Mouse (Mus musculus) limb, embryonic 10.5 days (tissue): ENCODE measurements at regions not wholly inside any gene's neighbourhood (a gene's known extent, or its start where the extent isn't known, plus 50 kb on each side); places are given as distances from the start of the nearest gene placed in this dataset.

ENCODE experiments used
- DNase-seq: peaks from one replicate; pipeline ENCODE4 v3.0.0-alpha.2; 2017; ENCODE audit warnings: low spot score
- H3K27ac ChIP-seq: fragments of 300-500 bp; sonication (generic); 2 replicates; pipeline ENCODE4 v1.5.1; 2016; ENCODE audit warnings: mild to moderate bottlenecking
- H3K27me3 ChIP-seq: fragments of 300-500 bp; sonication (generic); 2 replicates; pipeline ENCODE4 v1.6.1; 2016; ENCODE audit warnings: low read depth, mild to moderate bottlenecking; ENCODE audit not compliant: poor library complexity, severe bottlenecking
- H3K36me3 ChIP-seq: fragments of 300-500 bp; sonication (generic); 2 replicates; pipeline ENCODE4 v1.6.1; 2016; ENCODE audit warnings: mild to moderate bottlenecking, moderate library complexity
- H3K4me1 ChIP-seq: fragments of 300-500 bp; sonication (generic); 2 replicates; pipeline ENCODE4 v1.6.1; 2016
- H3K4me3 ChIP-seq: fragments of 300-500 bp; sonication (generic); 2 replicates; pipeline ENCODE4 v1.5.1; 2016; ENCODE audit warnings: mild to moderate bottlenecking, moderate library complexity
- H3K9me3 ChIP-seq: fragments of 300-500 bp; sonication (generic); replicated peaks from 2 replicates; pipeline ENCODE4 v1.6.1; 2016; ENCODE audit warnings: mild to moderate bottlenecking
- WGBS: fragments of 180-500 bp; shearing (Covaris S2); methylation state at CpG from one replicate; pipeline ENCODE4 v1.1.7; 2016; 5-methylcytosine and 5-hydroxymethylcytosine counted together

- Histone ChIP-seq H3K4me3 (no peak overlapping the region), H3K27me3 (no peaks in the 10 kb centered on the region), H3K4me1 (no peaks in the 10 kb centered on the region), H3K27ac (no peak overlapping the region), H3K36me3 (no peaks in the 10 kb centered on the region), H3K9me3 (no peaks in the 10 kb centered on the region)
- no peak for DNase-seq
- 77% methylated on average over 4 of the region's 4 CpGs for WGBS
Measured at GRCm38 (mm10) chr9:98791709-98792108, 50.6 kb upstream of the Prr23a1 start.

DNA sequence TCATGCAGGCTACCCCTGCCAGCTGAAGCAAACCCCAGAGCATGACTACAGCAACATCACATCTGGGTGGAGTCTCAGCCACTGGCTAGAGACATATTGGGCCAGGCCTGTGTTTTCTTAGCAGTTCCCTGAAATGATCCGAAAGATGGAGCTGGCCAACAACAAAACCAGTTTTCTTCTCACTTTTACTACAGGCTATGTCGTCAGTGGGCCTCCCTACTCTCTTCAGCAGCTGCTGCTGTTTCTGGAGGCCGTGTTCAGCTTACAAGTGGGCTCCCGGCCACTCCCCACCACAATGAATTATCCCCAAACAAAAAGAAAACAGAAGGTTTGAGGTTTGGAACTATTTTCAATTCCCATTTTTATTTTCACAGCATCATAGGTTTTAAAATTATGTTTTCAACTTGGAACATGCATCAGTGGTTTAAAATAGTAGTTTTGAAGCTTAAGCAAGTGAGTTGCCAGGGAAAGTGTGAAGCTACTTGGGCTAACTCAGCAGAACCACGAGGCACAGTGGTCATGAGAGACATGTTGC is 68.6 kb upstream of the Prr23a1 start:
- WGBS, result 82% methylated on average over 5 of the region's 5 CpGs
- Histone ChIP-seq H3K9me3 (no peaks in the 10 kb centered on the region), H3K36me3 (no peaks in the 10 kb centered on the region), H3K4me1 (no peaks in the 10 kb centered on the region), H3K27ac (no peak overlapping the region), H3K27me3 (no peaks in the 10 kb centered on the region), H3K4me3 (no peak overlapping the region)
- peak; percentile 26 for DNase-seq

GRCm38 (mm10) chr9:98773212-98773611 is 69.1 kb upstream of the Prr23a1 start:
- H3K4me1 ChIP-seq, result no peaks in the 10 kb centered on the region
- no peaks in the 10 kb centered on the region for H3K27me3 ChIP-seq
- no peaks in the 10 kb centered on the region for H3K9me3 ChIP-seq
- no peak for DNase-seq
- no peak overlapping the region for H3K27ac ChIP-seq
- H3K4me3 ChIP-seq, result no peak overlapping the region
- 88% methylated on average over 11 of the region's 11 CpGs for WGBS
- H3K36me3 ChIP-seq, result no peaks in the 10 kb centered on the region

DNA sequence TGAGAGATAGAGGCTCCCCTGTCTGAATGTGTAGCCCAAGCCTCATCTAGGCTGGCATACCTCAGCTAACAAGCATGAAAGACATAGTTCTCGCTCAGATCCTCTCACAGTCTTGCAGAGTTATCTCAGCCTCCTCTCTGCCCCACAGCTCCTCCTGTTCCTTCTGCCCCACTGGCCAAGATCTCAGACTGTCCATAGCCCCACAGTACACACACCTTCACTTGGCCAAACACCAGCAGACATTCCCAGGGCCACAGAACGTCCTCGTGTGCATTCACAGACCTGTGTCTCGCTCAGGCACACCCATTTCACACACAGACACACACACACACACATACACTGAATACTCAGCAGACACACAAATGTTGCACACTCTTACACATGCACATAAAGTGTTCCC is 87.5 kb upstream of the Prr23a1 start:
- Histone ChIP-seq H3K4me1 (peaks cover 21% of the 10 kb centered on the region), H3K36me3 (no peaks in the 10 kb centered on the region), H3K27me3 (no peaks in the 10 kb centered on the region), H3K9me3 (no peaks in the 10 kb centered on the region), H3K27ac (no peak overlapping the region), H3K4me3 (no peak overlapping the region)
- DNase-seq, result no peak
- WGBS, result 88% methylated on average over 4 of the region's 4 CpGs

GRCm38 (mm10) chr9:98753356-98753953 is 88.8 kb upstream of the Prr23a1 start:
- 66% methylated on average over 6 of the region's 6 CpGs for WGBS
- Histone ChIP-seq H3K9me3 (no peaks in the 10 kb centered on the region), H3K4me3 (no peak overlapping the region)

DNA sequence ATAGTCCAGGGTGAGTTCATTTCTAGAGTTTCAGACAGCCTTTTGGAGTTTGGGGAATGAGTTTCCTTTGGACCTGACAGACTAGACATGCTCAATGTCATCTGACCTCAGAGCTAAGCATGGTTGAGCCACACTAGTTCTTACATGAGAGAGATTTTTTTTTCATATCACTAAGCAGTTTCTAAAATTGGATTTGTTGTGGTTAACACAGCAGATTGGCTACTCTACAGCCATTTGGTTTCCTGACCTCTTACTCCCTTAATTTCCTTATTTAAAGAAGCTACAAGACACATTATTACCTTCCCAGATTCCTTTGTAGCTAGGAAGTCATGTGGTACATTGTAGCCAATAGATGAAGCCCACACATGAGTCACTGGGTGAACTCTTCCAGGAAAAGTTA is 98.5 kb upstream of the Prr23a1 start:
- DNase-seq, result no peak
- H3K27me3 ChIP-seq, result no peaks in the 10 kb centered on the region
- no peak overlapping the region for H3K27ac ChIP-seq
- no peak overlapping the region for H3K4me3 ChIP-seq
- H3K4me1 ChIP-seq, result no peaks in the 10 kb centered on the region
- H3K9me3 ChIP-seq, result no peaks in the 10 kb centered on the region
- H3K36me3 ChIP-seq, result no peaks in the 10 kb centered on the region

More at GRCm38 (mm10) chr9:98753356-98753953, 88.8 kb upstream of the Prr23a1 start:
- peaks cover 21% of the 10 kb centered on the region for H3K4me1 ChIP-seq
- H3K27me3 ChIP-seq, result no peaks in the 10 kb centered on the region
- no peaks in the 10 kb centered on the region for H3K36me3 ChIP-seq
- peak; percentile 34 for DNase-seq
- peak overlapping the region; percentile 38; the same call in 1 of the 2 replicates for H3K27ac ChIP-seq

DNA sequence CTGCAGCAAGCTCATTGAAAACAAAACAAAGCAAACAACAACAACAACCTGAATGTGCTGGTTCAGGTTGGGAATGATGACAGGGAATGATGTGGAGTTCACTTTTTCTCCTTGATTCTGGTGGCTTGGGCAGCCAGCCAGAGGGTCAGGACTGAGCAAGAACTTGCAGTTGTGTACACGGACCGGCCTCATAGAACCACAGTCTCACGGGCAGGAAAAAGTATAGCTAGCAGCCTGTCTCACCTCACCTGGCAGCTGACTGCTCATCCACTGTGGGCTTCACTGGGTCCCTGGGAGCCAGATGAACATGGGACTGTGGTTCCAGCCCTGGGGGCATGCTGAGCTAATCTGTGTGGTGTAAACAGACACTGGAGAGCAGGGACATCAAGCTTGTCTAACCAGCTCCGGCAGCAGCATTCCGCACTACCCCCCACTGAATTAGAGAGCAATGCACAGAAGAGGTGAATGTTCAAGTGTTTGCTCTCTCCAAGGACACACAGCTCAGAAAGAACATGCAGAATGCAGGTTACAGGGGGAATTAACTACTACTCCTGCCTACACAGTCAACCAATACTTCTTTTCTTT is 114.9 kb upstream of the Prr23a1 start:
- WGBS, result 64% methylated on average over 5 of the region's 5 CpGs
- peak; percentile 53 for DNase-seq
- Histone ChIP-seq H3K9me3 (no peaks in the 10 kb centered on the region), H3K27ac (peak overlapping the region; percentile 4; the same call in 1 of the 2 replicates), H3K4me3 (no peak overlapping the region), H3K4me1 (peaks cover 20% of the 10 kb centered on the region), H3K36me3 (no peaks in the 10 kb centered on the region), H3K27me3 (no peaks in the 10 kb centered on the region)

GRCm38 (mm10) chr9:98726638-98727037 is 115.7 kb upstream of the Prr23a1 start:
- no peaks in the 10 kb centered on the region for H3K9me3 ChIP-seq
- H3K27ac ChIP-seq, result 0 out of 2 replicates have a peak overlapping the region, but pooled peaks have one; percentile 61
- 51% methylated on average over 5 of the region's 5 CpGs for WGBS
- no peaks in the 10 kb centered on the region for H3K27me3 ChIP-seq
- peaks cover 20% of the 10 kb centered on the region for H3K4me1 ChIP-seq
- no peak for DNase-seq
- H3K4me3 ChIP-seq, result no peak overlapping the region
- H3K36me3 ChIP-seq, result no peaks in the 10 kb centered on the region

DNA sequence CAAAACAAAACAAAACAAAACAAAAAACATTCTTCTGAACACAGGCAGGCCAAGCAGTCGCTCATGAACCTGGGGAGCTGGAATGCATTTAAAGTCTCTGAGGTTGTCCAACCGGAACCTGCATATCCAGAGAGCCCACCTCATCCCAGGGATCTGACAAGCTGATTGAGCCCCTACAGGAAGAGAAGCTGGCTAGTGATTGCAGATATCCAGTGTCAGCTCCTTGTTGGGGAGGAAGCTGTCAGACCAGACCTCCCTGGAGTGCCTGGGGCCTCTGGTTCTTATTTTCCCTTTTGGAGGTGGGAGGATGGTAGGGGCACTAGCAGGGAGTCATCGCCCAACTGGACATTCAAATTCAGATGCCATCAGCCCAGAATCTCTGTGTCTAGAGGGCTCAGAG is 119.4 kb upstream of the Prr23a1 start:
- Histone ChIP-seq H3K27me3 (no peaks in the 10 kb centered on the region), H3K27ac (no peak overlapping the region), H3K9me3 (no peaks in the 10 kb centered on the region), H3K36me3 (no peaks in the 10 kb centered on the region), H3K4me1 (peaks cover 17% of the 10 kb centered on the region), H3K4me3 (no peak overlapping the region)
- WGBS, result 72% methylated on average over 3 of the region's 3 CpGs
- no peak for DNase-seq

DNA sequence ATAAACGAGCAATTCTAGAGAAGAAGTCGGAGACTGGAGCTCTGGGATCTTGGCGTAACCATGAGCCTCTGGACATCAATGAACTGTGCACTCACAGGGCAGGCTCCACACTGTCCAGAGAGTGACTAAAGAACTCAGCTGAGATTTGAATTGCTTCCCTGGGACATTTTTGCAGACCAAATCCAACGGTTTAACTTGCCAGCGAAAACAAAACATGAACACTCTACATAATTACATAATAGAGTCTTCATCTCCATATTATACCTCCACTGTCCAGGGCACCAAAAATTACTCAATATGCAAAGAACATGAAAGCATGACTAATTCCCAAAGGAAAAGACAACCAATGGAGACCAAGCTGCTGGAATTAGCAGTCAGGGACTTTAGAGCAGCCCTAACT is 119.9 kb upstream of the Mrps22 start:
- H3K4me1 ChIP-seq, result peaks cover 5% of the 10 kb centered on the region
- H3K36me3 ChIP-seq, result no peaks in the 10 kb centered on the region
- DNase-seq, result no peak
- WGBS, result 93% methylated on average over 5 of the region's 5 CpGs
- no peaks in the 10 kb centered on the region for H3K27me3 ChIP-seq
- no peak overlapping the region for H3K4me3 ChIP-seq
- H3K27ac ChIP-seq, result no peak overlapping the region
- H3K9me3 ChIP-seq, result no peaks in the 10 kb centered on the region

GRCm38 (mm10) chr9:98717701-98718270 is 116.3 kb upstream of the Mrps22 start:
- no peaks in the 10 kb centered on the region for H3K27me3 ChIP-seq
- no peaks in the 10 kb centered on the region for H3K9me3 ChIP-seq
- 86% methylated on average over 11 of the region's 11 CpGs for WGBS
- peak; percentile 11 for DNase-seq
- H3K4me1 ChIP-seq, result peaks cover 8% of the 10 kb centered on the region
- no peaks in the 10 kb centered on the region for H3K36me3 ChIP-seq
- no peak overlapping the region for H3K27ac ChIP-seq
- no peak overlapping the region for H3K4me3 ChIP-seq

- 90% methylated on average over 9 of the region's 9 CpGs for WGBS
Measured at GRCm38 (mm10) chr9:98714661-98715060, 113.2 kb upstream of the Mrps22 start.

GRCm38 (mm10) chr9:98712826-98713225 is 111.4 kb upstream of the Mrps22 start:
- no peak for DNase-seq
- Histone ChIP-seq H3K4me3 (no peak overlapping the region), H3K9me3 (no peaks in the 10 kb centered on the region), H3K27ac (0 out of 2 replicates have a peak overlapping the region, but pooled peaks have one; percentile 25), H3K36me3 (no peaks in the 10 kb centered on the region), H3K27me3 (no peaks in the 10 kb centered on the region), H3K4me1 (peaks cover 52% of the 10 kb centered on the region)
- 95% methylated on average over 7 of the region's 7 CpGs for WGBS

More at GRCm38 (mm10) chr9:98714661-98715060, 113.2 kb upstream of the Mrps22 start:
- no peaks in the 10 kb centered on the region for H3K27me3 ChIP-seq
- H3K4me3 ChIP-seq, result no peak overlapping the region
- H3K27ac ChIP-seq, result 0 out of 2 replicates have a peak overlapping the region, but pooled peaks have one; percentile 19
- no peaks in the 10 kb centered on the region for H3K9me3 ChIP-seq
- no peaks in the 10 kb centered on the region for H3K36me3 ChIP-seq
- no peak for DNase-seq
- H3K4me1 ChIP-seq, result peaks cover 33% of the 10 kb centered on the region
